Mouse (Mus musculus): Measurements from ENCODE around the gene Fgf12.

- TF ChIP-seq CTCF (IDR thresholded peaks at IDR 0.05; ENCODE audit: low read depth, low read length): no peak
- no peak for TF ChIP-seq EP300 (IDR thresholded peaks at IDR 0.05; ENCODE audit: insufficient read depth, low read depth, low read length)
Observed at GRCm38 (mm10) chr16:28734461-28734860, 18.4 kb downstream of the Fgf12 start.

Measured in ES-Bruce4 (cell line).